Mouse (Mus musculus) liver, embryonic 14.5 days (tissue): Measurements from ENCODE around the gene Rgs7bp.
"Not testable (repeated sequence)": the region's sequence is repeated elsewhere in the genome, so short reads cannot be mapped to it uniquely, and the experiment has no call there.

ENCODE experiments used
- CTCF ChIP-seq: IDR thresholded peaks from 2 replicates; pipeline ENCODE4 v1.5.1; 2016; ENCODE audit warnings: antibody characterized with exemption, low read depth, control low read depth
- EP300 ChIP-seq: IDR thresholded peaks from 2 replicates; pipeline ENCODE4 v1.6.1; 2016; ENCODE audit warnings: antibody characterized with exemption, low read depth

DNA sequence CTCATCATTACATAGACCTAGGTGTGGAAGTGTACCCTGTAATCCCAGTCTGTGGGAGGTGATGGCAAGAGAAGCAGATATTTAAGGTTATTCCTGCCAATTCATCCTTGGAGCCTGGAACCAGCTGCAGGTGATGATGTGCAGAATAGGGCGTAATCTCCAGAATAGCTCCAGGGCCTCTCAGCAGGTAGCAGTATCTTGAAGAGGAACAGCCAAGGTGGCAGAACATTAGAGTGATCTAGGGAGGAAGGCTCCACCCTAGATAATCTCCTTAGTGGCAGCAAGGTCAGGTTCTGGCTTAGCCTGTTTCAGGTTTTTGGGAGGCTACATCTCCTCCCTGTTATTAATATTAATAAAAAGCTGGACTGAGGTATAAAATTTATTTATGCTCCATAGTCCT, 143.7 kb downstream of the Rgs7bp start:
- TF ChIP-seq CTCF, EP300: not testable (repeated sequence)
